Mouse (Mus musculus): ENCODE measurements at regions not wholly inside any gene's neighbourhood (a gene's known extent, or its start where the extent isn't known, plus 50 kb on each side); places are given as distances from the start of the nearest gene placed in this dataset.

DNA sequence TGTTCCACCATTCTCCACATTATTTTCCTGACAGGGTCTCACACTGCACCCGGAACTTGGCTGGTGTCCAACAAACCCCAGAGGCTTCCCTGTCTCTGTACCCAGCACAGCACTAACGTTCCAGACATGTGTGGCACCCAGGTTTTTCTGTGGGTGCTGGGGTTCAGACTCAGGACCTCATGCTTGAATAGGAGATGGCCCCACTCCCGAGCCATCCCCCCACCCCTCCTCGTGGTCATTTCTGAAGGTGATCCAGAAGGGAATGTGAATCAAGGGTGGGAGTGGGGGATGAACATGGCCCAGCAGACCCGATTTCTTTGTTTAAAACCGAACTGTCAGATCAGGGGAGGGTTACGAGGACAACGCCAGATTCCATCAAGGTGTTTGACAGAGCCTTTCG, 245.6 kb downstream of the Tbc1d1 start:
- ATAC-seq (replicated peaks in 1 of 2; ENCODE audit: insufficient read depth in 1 of 2, low FRiP score in 2 of 2, low TSS enrichment in 1 of 2, low read depth in 1 of 2, poor library complexity in 2 of 2, severe bottlenecking in 2 of 2): no peak

DNA sequence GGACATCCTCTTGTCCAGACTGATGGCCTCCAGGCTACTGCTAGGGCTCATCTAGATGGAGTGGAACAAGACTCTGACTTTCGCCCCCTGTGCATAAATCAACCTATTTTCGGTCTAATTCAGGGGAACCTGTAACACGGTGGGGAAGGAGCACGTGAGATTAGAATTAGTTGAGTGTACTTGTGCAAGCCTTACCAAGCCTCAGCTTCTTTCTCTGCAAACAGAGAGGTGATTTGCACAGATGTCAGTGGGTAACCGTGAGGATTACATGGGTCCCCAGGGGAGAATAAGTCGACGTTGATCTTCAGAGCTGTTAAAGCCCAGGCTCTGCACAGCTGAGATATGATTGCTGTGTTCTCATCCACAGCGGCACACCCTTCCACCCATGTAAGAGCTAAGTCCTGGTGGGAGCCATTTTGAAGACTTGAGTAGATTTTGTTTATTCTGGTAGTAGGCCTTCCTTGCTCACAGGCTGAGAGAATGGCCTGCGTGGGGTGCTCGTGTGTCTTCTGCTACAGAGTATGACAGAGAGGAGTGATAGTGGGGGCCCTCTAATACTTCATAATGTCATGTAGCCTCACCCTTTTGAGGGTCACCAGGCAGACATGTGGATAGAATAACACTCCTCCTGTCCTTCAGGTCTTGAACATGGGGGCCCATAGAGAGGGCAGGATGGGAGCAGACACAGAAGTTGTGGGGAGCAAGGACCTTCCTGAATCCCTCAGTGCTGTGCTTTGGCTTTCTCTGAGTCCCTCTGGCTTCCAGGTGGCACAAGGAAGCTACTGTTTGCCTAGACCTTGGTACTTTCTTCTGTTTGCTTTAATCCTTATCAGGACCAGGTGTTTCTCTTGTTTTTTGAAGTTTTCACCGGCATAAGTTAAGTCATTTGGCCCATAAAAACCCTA, 247.2 kb downstream of the Tbc1d1 start:
- ATAC-seq (replicated peaks in 1 of 2; ENCODE audit: insufficient read depth in 1 of 2, low FRiP score in 2 of 2, low TSS enrichment in 1 of 2, low read depth in 1 of 2, poor library complexity in 2 of 2, severe bottlenecking in 2 of 2): no peak

DNA sequence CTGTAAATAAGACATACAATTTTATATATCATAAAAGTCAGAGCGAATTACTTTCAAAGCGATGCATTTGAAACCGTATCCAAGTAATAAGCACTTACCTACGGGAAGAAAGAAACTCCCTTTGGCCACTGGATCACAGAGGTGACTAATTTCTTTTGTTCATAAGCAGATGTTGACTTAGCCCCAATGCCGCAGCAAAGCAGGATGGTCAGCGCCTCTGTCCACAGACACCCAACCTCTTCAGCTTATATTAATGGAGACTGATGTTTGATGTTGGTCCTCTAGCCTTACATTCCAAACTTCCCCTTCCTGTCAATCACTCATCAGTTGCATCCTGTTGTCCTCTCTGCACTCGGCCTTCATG, 247.9 kb downstream of the Tbc1d1 start:
- ATAC-seq (replicated peaks in 1 of 2; ENCODE audit: insufficient read depth in 1 of 2, low FRiP score in 2 of 2, low TSS enrichment in 1 of 2, low read depth in 1 of 2, poor library complexity in 2 of 2, severe bottlenecking in 2 of 2): no peak

DNA sequence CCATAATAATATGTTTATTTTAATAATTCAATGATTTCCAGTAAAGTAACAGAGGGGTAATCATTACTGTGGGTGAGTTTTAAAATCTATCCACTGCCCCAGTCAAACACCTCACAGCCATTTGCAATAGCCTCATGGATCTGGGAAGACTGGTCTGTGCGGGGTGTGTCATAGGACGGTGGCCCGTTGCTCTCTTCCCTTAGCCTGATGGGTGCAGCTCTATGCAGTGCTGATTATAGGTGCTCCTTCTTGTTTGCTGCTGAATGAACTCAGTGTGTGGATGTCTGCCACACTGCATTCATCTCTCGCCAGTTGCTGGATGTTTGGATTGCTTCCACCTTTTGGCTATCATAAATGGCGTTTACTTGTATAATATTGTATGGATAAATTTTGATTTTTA, 248.4 kb downstream of the Tbc1d1 start:
- no peak for ATAC-seq (replicated peaks in 1 of 2; ENCODE audit: insufficient read depth in 1 of 2, low FRiP score in 2 of 2, low TSS enrichment in 1 of 2, low read depth in 1 of 2, poor library complexity in 2 of 2, severe bottlenecking in 2 of 2)

DNA sequence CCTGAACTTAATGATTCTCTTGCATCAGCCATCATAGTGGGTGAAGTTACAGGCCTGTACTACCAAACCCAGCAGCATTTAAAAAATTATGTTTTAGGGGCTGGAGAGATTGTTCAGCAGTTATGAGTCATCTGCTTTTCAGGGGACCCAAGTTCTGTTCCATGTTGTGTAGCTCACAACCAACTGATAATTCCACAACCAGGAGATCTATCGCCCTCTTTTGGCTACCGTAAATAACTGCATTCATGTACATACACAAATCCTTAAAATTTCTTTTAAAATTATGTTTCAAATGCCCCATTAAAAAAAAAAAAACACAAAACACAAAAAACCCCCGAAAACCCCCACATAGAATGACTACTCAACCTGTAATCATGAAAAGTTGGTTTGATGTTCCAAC, 252.8 kb downstream of the Tbc1d1 start:
- ATAC-seq (replicated peaks in 1 of 2; ENCODE audit: insufficient read depth in 1 of 2, low FRiP score in 2 of 2, low TSS enrichment in 1 of 2, low read depth in 1 of 2, poor library complexity in 2 of 2, severe bottlenecking in 2 of 2): no peak

DNA sequence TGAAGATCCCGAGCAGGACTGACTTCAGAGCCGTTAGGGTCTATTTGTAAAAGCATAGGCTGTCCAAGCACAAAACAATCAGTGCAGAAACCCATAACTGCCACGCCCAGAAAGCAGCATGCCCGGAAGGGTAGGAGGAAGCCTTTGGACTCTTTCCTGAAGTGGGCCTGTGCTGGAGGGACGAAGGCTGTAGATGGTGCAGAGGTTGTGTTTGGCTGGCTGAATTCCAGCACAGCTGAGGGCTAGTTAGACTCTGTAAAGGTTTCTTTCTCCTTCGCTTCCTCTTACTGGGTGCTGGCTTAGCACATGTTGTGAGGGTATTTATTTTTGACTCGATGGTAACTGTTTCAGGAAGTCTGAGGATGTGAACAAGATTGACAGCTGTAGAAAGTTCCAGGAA, 254.5 kb downstream of the Tbc1d1 start:
- peak; percentile 48 to 67; a peak in 3 of 4 replicates for ATAC-seq (replicated peaks in 1 of 2; ENCODE audit: insufficient read depth in 1 of 2, low FRiP score in 2 of 2, low TSS enrichment in 1 of 2, low read depth in 1 of 2, poor library complexity in 2 of 2, severe bottlenecking in 2 of 2)

DNA sequence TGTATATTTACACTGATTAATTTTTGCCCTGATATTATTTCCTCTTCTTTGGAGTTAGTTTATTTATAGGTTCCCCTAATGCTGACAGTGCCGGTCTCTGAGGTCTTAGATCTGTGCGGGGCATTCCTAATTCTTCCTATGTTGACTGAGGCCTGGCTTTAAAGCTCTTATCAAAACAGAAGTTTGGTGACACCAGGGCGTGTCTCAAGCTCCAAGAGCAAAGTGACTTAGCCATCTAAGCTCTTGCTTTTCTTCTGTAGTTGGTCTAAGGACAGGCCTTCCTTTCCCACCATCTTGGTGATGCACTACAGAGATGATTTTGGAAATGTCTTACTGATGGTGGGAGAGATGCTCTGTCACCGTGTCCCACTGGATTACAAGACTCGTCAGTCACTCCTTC, 258.4 kb downstream of the Tbc1d1 start:
- ATAC-seq (replicated peaks in 1 of 2; ENCODE audit: insufficient read depth in 1 of 2, low FRiP score in 2 of 2, low TSS enrichment in 1 of 2, low read depth in 1 of 2, poor library complexity in 2 of 2, severe bottlenecking in 2 of 2): no peak

DNA sequence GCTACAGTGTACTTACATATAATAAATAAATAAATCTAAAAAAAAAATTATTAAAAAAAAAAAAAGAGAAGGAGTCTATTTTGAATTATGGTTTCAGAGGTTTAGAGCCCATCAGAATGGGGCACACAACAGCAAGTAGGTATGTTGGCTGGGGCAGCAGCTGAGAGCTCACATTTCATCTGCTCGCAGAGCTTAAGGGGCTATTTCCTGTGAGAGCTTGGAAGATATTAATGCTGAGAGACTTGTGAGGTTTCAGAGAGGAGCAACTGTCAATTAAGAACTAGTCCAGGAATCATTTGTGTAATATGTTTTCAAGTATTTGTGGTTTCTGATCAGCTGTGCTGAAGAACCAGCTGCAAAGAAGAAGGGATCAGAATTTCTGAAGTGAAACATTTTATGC, 263.3 kb downstream of the Tbc1d1 start:
- ATAC-seq (replicated peaks in 1 of 2; ENCODE audit: insufficient read depth in 1 of 2, low FRiP score in 2 of 2, low TSS enrichment in 1 of 2, low read depth in 1 of 2, poor library complexity in 2 of 2, severe bottlenecking in 2 of 2): no peak

DNA sequence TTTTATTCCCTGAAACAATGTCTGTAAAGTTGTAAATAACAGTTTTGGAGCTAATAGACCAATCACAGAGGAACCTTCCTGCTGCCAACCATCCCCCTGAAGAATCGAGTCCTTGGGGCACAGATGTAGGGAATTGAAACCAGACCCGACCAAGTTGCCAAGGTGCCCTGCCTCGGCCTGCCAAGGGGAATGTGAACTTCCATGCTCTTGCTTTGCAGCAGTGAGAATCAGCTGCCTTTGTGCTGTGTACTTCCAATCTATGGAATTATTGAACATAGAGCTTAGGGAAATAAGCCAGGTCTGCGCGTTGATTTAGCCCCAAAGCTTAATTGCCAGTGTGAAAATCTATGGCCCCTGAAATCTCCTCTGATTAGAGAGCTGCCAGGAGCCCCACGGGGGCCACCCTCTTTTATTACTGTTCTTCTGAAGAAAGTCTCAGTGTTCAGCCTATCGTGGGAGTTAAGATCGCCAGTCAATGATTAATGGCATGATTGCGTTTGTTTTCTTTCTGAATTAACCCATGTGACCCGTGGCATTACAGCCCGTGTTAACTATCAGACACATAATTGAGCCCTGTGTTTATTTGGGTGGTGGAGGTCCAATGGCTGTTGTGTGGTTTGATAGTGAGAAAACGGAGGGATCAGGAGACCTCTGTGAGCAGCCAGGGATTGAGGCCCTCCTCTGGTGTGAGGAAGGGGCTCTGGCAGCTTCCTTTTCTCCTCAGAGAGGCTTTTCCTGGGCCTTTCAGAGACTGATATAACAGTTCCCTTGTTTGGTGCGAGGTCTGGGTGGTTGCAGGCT, 266.9 kb downstream of the Tbc1d1 start:
- ATAC-seq (replicated peaks in 1 of 2; ENCODE audit: insufficient read depth in 1 of 2, low FRiP score in 2 of 2, low TSS enrichment in 1 of 2, low read depth in 1 of 2, poor library complexity in 2 of 2, severe bottlenecking in 2 of 2): no peak

DNA sequence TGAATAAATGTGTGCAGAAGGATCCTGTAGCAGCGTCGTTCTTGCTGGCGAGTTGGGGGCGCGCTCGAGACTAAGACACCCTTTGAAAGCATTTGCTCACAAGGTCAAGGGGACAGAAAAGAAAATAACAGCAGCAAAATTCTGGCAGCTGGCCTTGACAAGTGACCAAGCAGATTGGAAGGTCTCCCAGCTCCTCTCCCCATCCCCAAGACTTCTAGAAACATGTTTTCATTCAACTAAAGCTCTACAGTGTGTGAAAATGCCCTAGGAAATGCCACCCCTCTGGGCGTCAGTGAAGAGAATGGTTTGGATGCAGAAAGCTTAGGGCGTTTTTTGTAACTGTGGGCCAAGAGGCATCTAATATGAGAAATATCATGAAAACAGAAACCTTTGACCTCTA, 272.7 kb downstream of the Tbc1d1 start:
- no peak for ATAC-seq (replicated peaks in 1 of 2; ENCODE audit: insufficient read depth in 1 of 2, low FRiP score in 2 of 2, low TSS enrichment in 1 of 2, low read depth in 1 of 2, poor library complexity in 2 of 2, severe bottlenecking in 2 of 2)

DNA sequence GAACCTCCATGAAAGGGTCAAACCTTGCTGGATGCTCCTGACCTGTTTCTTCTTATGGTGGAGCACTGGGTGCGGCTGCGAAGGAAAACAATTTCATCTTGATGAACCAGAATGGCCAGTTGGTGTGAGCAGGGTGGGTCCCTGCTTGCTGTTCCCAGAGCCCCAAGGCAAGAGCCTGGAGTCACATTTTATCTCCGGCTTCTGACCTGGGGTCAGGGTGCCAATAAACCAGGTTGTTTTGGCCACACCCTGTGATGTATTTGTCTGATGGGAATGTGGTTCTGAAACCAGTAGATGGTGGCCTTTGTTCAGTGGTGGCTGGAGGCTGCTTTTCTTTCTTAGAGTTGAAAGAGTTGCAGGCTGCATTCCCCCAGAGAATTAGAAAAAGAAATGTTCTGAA, 274.4 kb downstream of the Tbc1d1 start:
- no peak for ATAC-seq (replicated peaks in 1 of 2; ENCODE audit: insufficient read depth in 1 of 2, low FRiP score in 2 of 2, low TSS enrichment in 1 of 2, low read depth in 1 of 2, poor library complexity in 2 of 2, severe bottlenecking in 2 of 2)

DNA sequence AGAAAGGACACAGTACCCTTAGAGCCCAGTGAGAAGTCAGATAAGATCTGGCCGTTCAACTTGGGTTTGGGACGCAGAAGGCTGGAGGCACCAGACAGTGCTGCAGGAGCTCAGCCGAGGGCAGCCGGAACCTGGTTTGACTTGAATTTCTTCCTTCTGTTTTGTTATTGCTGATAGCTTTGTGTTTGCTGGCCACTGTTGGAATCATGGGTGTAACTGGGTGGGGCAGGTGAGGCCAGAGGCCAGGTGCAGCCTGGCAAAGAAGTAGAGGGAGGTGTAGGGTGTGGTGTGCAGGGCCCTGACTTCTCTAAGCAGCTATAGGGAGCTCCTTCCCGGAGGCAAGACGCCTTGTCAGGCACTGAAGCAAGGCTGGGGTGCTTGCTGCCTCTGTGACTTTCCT, 275.5 kb downstream of the Tbc1d1 start:
- ATAC-seq (replicated peaks in 1 of 2; ENCODE audit: insufficient read depth in 1 of 2, low FRiP score in 2 of 2, low TSS enrichment in 1 of 2, low read depth in 1 of 2, poor library complexity in 2 of 2, severe bottlenecking in 2 of 2): no peak

DNA sequence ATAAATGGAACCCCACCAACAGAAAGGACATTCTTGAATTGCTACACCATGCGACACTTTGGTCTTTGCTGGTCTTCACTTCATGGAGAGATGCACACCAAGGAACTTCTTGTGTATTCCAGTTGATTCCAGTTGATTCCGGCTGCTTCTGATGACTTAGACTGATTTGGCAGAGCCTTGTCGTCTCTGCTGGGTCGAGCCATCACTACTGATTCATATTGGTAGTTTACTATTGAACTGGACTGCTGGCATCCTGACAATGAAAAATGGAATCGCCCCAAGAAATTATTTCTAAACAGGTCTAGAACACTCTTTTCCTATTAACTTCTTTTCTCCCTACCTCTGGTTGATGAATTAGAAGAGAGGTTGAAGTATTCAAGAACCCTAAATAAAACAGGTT, 277.7 kb downstream of the Tbc1d1 start:
- ATAC-seq (replicated peaks in 1 of 2; ENCODE audit: insufficient read depth in 1 of 2, low FRiP score in 2 of 2, low TSS enrichment in 1 of 2, low read depth in 1 of 2, poor library complexity in 2 of 2, severe bottlenecking in 2 of 2): no peak

DNA sequence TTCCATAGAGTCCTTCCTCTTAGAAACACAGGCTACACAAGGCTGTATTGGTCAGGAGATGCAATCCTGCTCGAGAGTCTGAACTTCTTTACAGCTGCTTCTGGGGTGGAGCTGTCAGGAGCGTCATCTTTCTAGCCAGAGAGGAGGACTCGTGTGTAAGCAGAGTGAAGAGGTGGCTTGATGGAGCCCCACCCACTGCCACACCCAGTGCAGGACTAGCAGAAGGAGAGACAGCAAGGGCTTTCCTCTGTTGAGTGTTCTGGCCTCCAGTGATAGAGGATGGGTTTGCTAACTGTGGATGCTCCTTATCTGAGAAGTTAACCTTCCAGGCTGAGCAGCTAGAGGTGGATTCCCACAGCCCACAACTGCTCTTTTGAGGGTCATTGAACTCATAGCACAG, 279.4 kb downstream of the Tbc1d1 start:
- peak; percentile 34 to 47; a peak in 2 of 4 replicates for ATAC-seq (replicated peaks in 1 of 2; ENCODE audit: insufficient read depth in 1 of 2, low FRiP score in 2 of 2, low TSS enrichment in 1 of 2, low read depth in 1 of 2, poor library complexity in 2 of 2, severe bottlenecking in 2 of 2)

DNA sequence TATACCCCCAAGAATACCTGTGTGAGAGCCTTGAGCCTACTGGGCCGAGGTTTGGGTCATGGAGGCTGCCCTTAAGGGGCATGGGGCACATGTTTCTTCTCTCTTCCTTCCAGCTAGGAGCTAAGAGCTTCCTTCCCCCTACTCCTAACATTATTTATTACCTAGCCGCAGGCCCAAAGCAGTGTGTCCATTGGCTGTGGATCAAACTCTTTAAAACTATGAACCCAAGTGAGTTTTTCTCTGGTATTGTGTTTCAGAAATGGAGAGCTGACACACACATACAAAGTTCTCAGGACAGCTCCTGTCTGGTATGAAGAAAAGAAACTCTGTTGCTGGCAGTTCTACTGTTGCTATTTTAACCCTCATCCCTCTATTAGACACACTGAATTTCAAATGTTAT, 279.9 kb downstream of the Tbc1d1 start:
- ATAC-seq (replicated peaks in 1 of 2; ENCODE audit: insufficient read depth in 1 of 2, low FRiP score in 2 of 2, low TSS enrichment in 1 of 2, low read depth in 1 of 2, poor library complexity in 2 of 2, severe bottlenecking in 2 of 2): no peak

DNA sequence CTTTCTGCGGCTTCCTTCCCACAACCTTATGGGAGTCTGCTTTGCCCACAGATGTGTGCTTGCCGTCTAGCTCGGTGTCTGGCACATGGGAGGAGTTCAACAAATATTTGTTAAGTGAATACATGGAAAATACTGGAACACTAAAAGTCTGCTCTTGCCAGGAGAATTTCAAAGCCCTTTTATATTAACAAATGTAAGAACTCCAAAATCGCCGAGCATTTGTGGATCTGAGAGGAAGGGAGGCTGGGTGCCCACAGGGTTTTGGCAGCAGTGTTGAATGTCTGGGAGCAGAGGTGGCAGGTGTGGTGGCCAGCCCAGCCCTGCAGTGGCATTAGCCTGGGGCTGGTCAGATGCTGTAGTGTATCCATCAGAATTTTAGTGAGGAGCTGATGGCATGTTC, 281.6 kb downstream of the Tbc1d1 start:
- ATAC-seq (replicated peaks in 1 of 2; ENCODE audit: insufficient read depth in 1 of 2, low FRiP score in 2 of 2, low TSS enrichment in 1 of 2, low read depth in 1 of 2, poor library complexity in 2 of 2, severe bottlenecking in 2 of 2): no peak

DNA sequence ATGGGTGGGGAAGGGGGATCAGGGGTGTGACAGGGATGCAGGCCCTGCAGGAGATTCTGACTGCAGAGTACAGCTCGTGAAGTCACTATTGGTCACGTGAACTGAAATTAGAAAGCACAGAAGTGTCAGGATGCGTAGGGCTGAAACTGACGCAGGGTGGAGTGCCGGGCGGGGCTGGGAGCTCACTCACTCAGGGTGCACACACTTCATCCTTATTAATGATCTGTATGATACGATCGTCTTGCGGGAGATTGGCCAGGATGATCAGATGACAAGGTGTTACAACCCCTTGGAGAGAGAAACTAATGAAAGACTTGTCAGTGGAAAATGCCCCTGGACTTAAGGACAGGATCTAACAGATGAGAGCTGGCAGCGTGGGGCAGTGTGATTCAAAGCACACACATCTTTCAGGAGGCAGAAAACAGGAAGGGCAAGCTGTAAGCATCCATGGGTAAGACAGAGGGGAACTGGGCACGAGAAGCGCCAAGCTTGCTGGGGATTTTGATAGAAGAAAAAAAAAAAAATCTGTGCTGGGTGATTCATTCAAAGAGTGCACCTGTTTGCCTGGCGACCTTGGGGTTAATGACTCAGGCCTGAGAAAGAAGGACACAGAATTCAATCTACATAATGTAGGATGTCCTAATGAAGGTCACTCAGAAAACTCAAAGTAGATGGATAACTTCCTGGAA, 282.5 kb downstream of the Tbc1d1 start:
- no peak; a peak in 1 of 4 replicates for ATAC-seq (replicated peaks in 1 of 2; ENCODE audit: insufficient read depth in 1 of 2, low FRiP score in 2 of 2, low TSS enrichment in 1 of 2, low read depth in 1 of 2, poor library complexity in 2 of 2, severe bottlenecking in 2 of 2)

DNA sequence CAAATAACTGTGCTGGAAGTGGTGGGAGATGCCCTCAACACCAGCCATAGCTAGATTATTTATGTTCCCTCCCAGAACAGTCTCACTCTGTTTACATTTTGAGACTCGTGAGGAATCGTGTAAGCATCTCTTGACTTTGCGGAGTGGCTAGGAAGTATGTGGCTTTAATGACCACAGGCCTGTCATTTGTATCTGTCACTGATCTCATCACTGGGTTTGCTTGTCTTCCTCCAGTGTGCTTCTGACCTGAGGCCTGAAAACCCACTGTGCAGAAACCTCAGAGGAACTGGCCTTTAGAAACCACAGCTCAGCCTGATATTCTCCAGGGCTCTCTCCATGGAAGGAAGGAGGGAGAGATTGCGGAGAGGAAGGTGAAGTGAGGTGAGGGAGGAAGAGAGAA, 291.7 kb downstream of the Tbc1d1 start:
- peak; percentile 29 to 37; a peak in 2 of 4 replicates for ATAC-seq (replicated peaks in 1 of 2; ENCODE audit: insufficient read depth in 1 of 2, low FRiP score in 2 of 2, low TSS enrichment in 1 of 2, low read depth in 1 of 2, poor library complexity in 2 of 2, severe bottlenecking in 2 of 2)

All from hematopoietic stem cell, adult 5-6 weeks (primary cell).